19 mouse cellular contexts compared by ENCODE assay signal in genomic region chr19:56039091-56040004, GRCm38 (mm10).
DNase-seq lines count a peak whose midpoint lies in the region; ATAC-seq and TF ChIP-seq lines count a peak whose summit lies in the region.
"Had no signal": no experiment of that assay in that cellular context is flagged by ENCODE, and none has a peak within 500 bp of the region (broad histone marks: within the 10 kb centered on the region; RNA-seq: fewer than 3 reads in every experiment).

No protein-coding gene starts in this region.

- no peak for TF ChIP-seq POLR2A in thymus, adult 2 months (IDR thresholded peaks at IDR 0.05; ENCODE audit: control insufficient read depth, extremely low read depth, insufficient read depth, low read length, poor library complexity)

- peak overlapping the region; percentile 31; the same call in 1 of the 2 replicates for H3K27ac ChIP-seq in forebrain, embryonic 10.5 days
- H3K27ac ChIP-seq in forebrain, postnatal 0 days (ENCODE audit: low read depth, low read length), result no peak overlapping the region
- no peak overlapping the region for H3K27ac ChIP-seq in midbrain, embryonic 11.5 days (ENCODE audit: low read depth, low read length)
- H3K27ac ChIP-seq in midbrain, embryonic 10.5 days (replicated peaks), result no peak overlapping the region
- H3K27ac ChIP-seq in midbrain, embryonic 16.5 days (ENCODE audit: low read length), result peak overlapping the region; percentile 73
- H3K27ac ChIP-seq in thymus, adult 2 months (ENCODE audit: control insufficient read depth, insufficient read depth, low read length), result no peak overlapping the region
- H3K27ac ChIP-seq: heart, adult 2 months had no signal

- no peaks in the 10 kb centered on the region for H3K9me3 ChIP-seq in forebrain, embryonic 10.5 days
- H3K9me3 ChIP-seq in forebrain, postnatal 0 days (ENCODE audit: low read length), result no peaks in the 10 kb centered on the region
- H3K9me3 ChIP-seq in midbrain, embryonic 11.5 days (ENCODE audit: control insufficient read depth, low read length), result no peaks in the 10 kb centered on the region
- no peaks in the 10 kb centered on the region for H3K9me3 ChIP-seq in midbrain, embryonic 10.5 days (replicated peaks)
- no peaks in the 10 kb centered on the region for H3K9me3 ChIP-seq in midbrain, embryonic 16.5 days (replicated peaks; ENCODE audit: control insufficient read depth, low read length, poor library complexity, severe bottlenecking)

- no peak for ATAC-seq in forebrain, postnatal 0 days
- no peak for ATAC-seq in midbrain, embryonic 11.5 days (ENCODE audit: low FRiP score)
- ATAC-seq in midbrain, embryonic 16.5 days, result peak; percentile 79
- ATAC-seq: activated CD4-positive, CD25-positive, alpha-beta regulatory T cell, adult 4 months; intestine, embryonic 16.5 days had no signal

- no peak overlapping the region for H3K4me3 ChIP-seq in forebrain, embryonic 10.5 days
- H3K4me3 ChIP-seq in forebrain, postnatal 0 days (ENCODE audit: low read depth, low read length), result no peak overlapping the region
- H3K4me3 ChIP-seq in midbrain, embryonic 11.5 days (ENCODE audit: low read depth, low read length), result no peak overlapping the region
- no peak overlapping the region for H3K4me3 ChIP-seq in midbrain, embryonic 10.5 days
- no peak overlapping the region for H3K4me3 ChIP-seq in midbrain, embryonic 16.5 days (ENCODE audit: low read depth, low read length)
- no peak overlapping the region for H3K4me3 ChIP-seq in thymus, adult 2 months (ENCODE audit: control insufficient read depth, insufficient read depth, low read length)
- H3K4me3 ChIP-seq: heart, adult 2 months had no signal

- no peaks in the 10 kb centered on the region for H3K36me3 ChIP-seq in forebrain, embryonic 10.5 days (replicated peaks)
- H3K36me3 ChIP-seq in forebrain, postnatal 0 days (ENCODE audit: insufficient read depth), result no peaks in the 10 kb centered on the region
- H3K36me3 ChIP-seq in midbrain, embryonic 11.5 days (ENCODE audit: control insufficient read depth, insufficient read depth, low read length), result no peaks in the 10 kb centered on the region
- H3K36me3 ChIP-seq in midbrain, embryonic 10.5 days, result no peaks in the 10 kb centered on the region
- no peaks in the 10 kb centered on the region for H3K36me3 ChIP-seq in midbrain, embryonic 16.5 days (ENCODE audit: control insufficient read depth, insufficient read depth, low read length)
- no peaks in the 10 kb centered on the region for H3K36me3 ChIP-seq in thymus, adult 2 months (ENCODE audit: control insufficient read depth, insufficient read depth, low read length)

- DNase-seq in forebrain, embryonic 10.5 days (ENCODE audit: extremely low spot score, low spot score), result no peak
- no peak for DNase-seq in forebrain, postnatal 0 days
- peak; percentile 76 for DNase-seq in midbrain, embryonic 11.5 days (ENCODE audit: low spot score, missing footprints)
- DNase-seq in midbrain, embryonic 10.5 days (ENCODE audit: low spot score), result no peak
- no peak for DNase-seq in testis, postnatal 14 days (ENCODE audit: low spot score)
- no peak for DNase-seq in urinary bladder, adult 2 months (ENCODE audit: low spot score)
- DNase-seq in thymus, adult 2 months, result no peak
- DNase-seq: cerebellum, postnatal 25 days; heart, adult 2 months; heart, postnatal 10 days; kidney, postnatal 10 days; layer of hippocampus, adult 9-11 months; liver; lung, adult 18-20 months; lung, postnatal 36 days; right cerebral cortex, postnatal 4 days had no signal

- H3K27me3 ChIP-seq in forebrain, embryonic 10.5 days (ENCODE audit: poor library complexity, severe bottlenecking), result peaks cover 13% of the 10 kb centered on the region
- no peaks in the 10 kb centered on the region for H3K27me3 ChIP-seq in forebrain, postnatal 0 days (ENCODE audit: insufficient read depth, low read length)
- H3K27me3 ChIP-seq in midbrain, embryonic 11.5 days (ENCODE audit: control insufficient read depth, insufficient read depth, low read length), result no peaks in the 10 kb centered on the region
- H3K27me3 ChIP-seq in midbrain, embryonic 10.5 days (ENCODE audit: low read depth, poor library complexity, severe bottlenecking), result no peaks in the 10 kb centered on the region
- H3K27me3 ChIP-seq in midbrain, embryonic 16.5 days (ENCODE audit: control insufficient read depth, insufficient read depth, low read depth, low read length), result no peaks in the 10 kb centered on the region
- H3K27me3 ChIP-seq in thymus, adult 2 months (ENCODE audit: control insufficient read depth, insufficient read depth, low read length), result no peaks in the 10 kb centered on the region

- peaks cover 2% of the 10 kb centered on the region; the same call in 1 of the 2 replicates for H3K4me1 ChIP-seq in forebrain, embryonic 10.5 days
- no peaks in the 10 kb centered on the region for H3K4me1 ChIP-seq in forebrain, postnatal 0 days (ENCODE audit: insufficient read depth)
- no peaks in the 10 kb centered on the region for H3K4me1 ChIP-seq in midbrain, embryonic 11.5 days (ENCODE audit: control insufficient read depth, insufficient read depth, low read length)
- H3K4me1 ChIP-seq in midbrain, embryonic 10.5 days, result peaks cover 7% of the 10 kb centered on the region; the same call in 1 of the 2 replicates
- peaks cover 6% of the 10 kb centered on the region; the same call in 1 of the 2 replicates for H3K4me1 ChIP-seq in midbrain, embryonic 16.5 days (ENCODE audit: control insufficient read depth, insufficient read depth, low read length)
- no peaks in the 10 kb centered on the region for H3K4me1 ChIP-seq in thymus, adult 2 months (replicated peaks; ENCODE audit: control insufficient read depth, insufficient read depth, low read length)

- no peak overlapping the region for H3K4me2 ChIP-seq in forebrain, postnatal 0 days (ENCODE audit: low read depth)
- no peak overlapping the region for H3K4me2 ChIP-seq in midbrain, embryonic 11.5 days
- H3K4me2 ChIP-seq in midbrain, embryonic 16.5 days (ENCODE audit: low read length), result no peak overlapping the region

- H3K9ac ChIP-seq in forebrain, postnatal 0 days, result no peak overlapping the region
- H3K9ac ChIP-seq in midbrain, embryonic 11.5 days (ENCODE audit: low read length), result no peak overlapping the region
- H3K9ac ChIP-seq in midbrain, embryonic 16.5 days (ENCODE audit: low read depth, low read length), result no peak overlapping the region

- TF ChIP-seq CTCF in forebrain, postnatal 0 days (IDR thresholded peaks at IDR 0.05; ENCODE audit: low read depth), result no peak
- no peak for TF ChIP-seq CTCF in thymus, adult 2 months (IDR thresholded peaks at IDR 0.05; ENCODE audit: borderline replicate concordance, control insufficient read depth, extremely low read depth, insufficient read depth, low read length, poor library complexity)

- 89% methylated on average over 17 of the region's 17 CpGs for WGBS in forebrain, embryonic 10.5 days
- 62% methylated on average over 17 of the region's 17 CpGs for WGBS in forebrain, postnatal 0 days
- 74% methylated on average over 17 of the region's 17 CpGs for WGBS in midbrain, embryonic 11.5 days
- WGBS in midbrain, embryonic 10.5 days, result 85% methylated on average over 17 of the region's 17 CpGs
- WGBS in midbrain, embryonic 16.5 days, result 55% methylated on average over 17 of the region's 17 CpGs
- 93% methylated on average over 17 of the region's 17 CpGs for WGBS in thymus, adult 2 months

Comparison
In these comparisons a context has a peak if more than half of its experiments do, and no peak if none do; other contexts are left out.
1. H3K27ac ChIP-seq: peak in forebrain, embryonic 10.5 days (single experiment) and midbrain, embryonic 16.5 days (single experiment); none in forebrain, postnatal 0 days (single experiment), midbrain, embryonic 11.5 days (single experiment), midbrain, embryonic 10.5 days (single experiment) and thymus, adult 2 months (single experiment).